Mouse (Mus musculus) stomach, postnatal 0 days (tissue): Measurements from ENCODE around the gene Ptprc.

Experiments
- CTCF ChIP-seq: IDR thresholded peaks from 2 replicates; pipeline ENCODE4 v1.5.1; 2016; ENCODE audit warnings: antibody characterized with exemption, low read depth, mild to moderate bottlenecking, moderate library complexity
- EP300 ChIP-seq: optimal IDR thresholded peaks from 2 replicates; pipeline ENCODE3; 2016; ENCODE audit warnings: antibody characterized with exemption

- no peak for TF ChIP-seq EP300
- no peak for TF ChIP-seq CTCF
These were observed 34.2 kb upstream of the Ptprc start for GRCm38 (mm10) chr1:138209751-138210150.
